Mouse (Mus musculus) forebrain, embryonic 16.5 days (tissue): ENCODE results near the gene Vmn1r121. TPM values are rescaled to one million over a fixed set of nuclear protein-coding genes. Genes with fewer than 3 reads are reported as not detected.
"Not testable (repeated sequence)": the region's sequence is repeated elsewhere in the genome, so short reads cannot be mapped to it uniquely, and the experiment has no call there.

Source experiments
- ATAC-seq: fragments of 200-750 bp; cut with Nextera tagmentation; 2 replicates; pipeline ENCODE4 v1.8.0; 2017; ENCODE audit warnings: mild to moderate bottlenecking, moderate library complexity
- H3K27ac ChIP-seq: fragments of 300-500 bp; sonication (generic); 2 replicates; pipeline ENCODE4 v1.5.1; 2014; ENCODE audit warnings: low read length, control low read depth
- H3K27me3 ChIP-seq: fragments of 300-500 bp; sonication (generic); replicated peaks from 2 replicates; pipeline ENCODE4 v1.6.1; 2014; ENCODE audit warnings: low read length; ENCODE audit not compliant: control insufficient read depth, insufficient read depth
- H3K36me3 ChIP-seq: fragments of 300-500 bp; sonication (generic); 2 replicates; pipeline ENCODE4 v1.6.1; 2014; ENCODE audit not compliant: control insufficient read depth, insufficient read depth
- H3K4me1 ChIP-seq: fragments of 300-500 bp; sonication (generic); replicated peaks from 2 replicates; pipeline ENCODE4 v1.6.1; 2014; ENCODE audit warnings: low read length; ENCODE audit not compliant: control insufficient read depth, insufficient read depth
- H3K4me2 ChIP-seq: fragments of 300-500 bp; sonication (generic); 2 replicates; pipeline ENCODE4 v1.6.1; 2014; ENCODE audit warnings: mild to moderate bottlenecking, low read length, control low read depth
- H3K4me3 ChIP-seq: fragments of 300-500 bp; sonication (generic); replicated peaks from 2 replicates; pipeline ENCODE4 v1.5.1; 2014; ENCODE audit warnings: mild to moderate bottlenecking, low read length, control low read depth
- H3K9ac ChIP-seq: fragments of 300-500 bp; sonication (generic); replicated peaks from 2 replicates; pipeline ENCODE4 v1.6.1; 2014; ENCODE audit warnings: low read depth, low read length, control low read depth
- H3K9me3 ChIP-seq: fragments of 300-500 bp; sonication (generic); 2 replicates; pipeline ENCODE4 v1.6.1; 2016; ENCODE audit warnings: low read length; ENCODE audit not compliant: control insufficient read depth
- WGBS: fragments of 180-500 bp; shearing (Covaris S2); extraction: QIAGEN DNeasy Blood & Tissue Kit; methylation state at CpG from one replicate; pipeline ENCODE4 v1.1.7; 2014; 5-methylcytosine and 5-hydroxymethylcytosine counted together
- polyA plus RNA-seq: library from polyadenylated mRNA; unstranded; fragments of >200 nt; fragmentation: Nextera tagmentation; extraction: Ambion mirVana; gene quantifications from 2 replicates; pipeline ENCODE4 v1.2.1, GENCODE M21; 2015

Vmn1r121 gene
- not detected in 2 replicates for polyA plus RNA-seq

- not testable (repeated sequence) for H3K27me3 ChIP-seq, H3K4me2 ChIP-seq, H3K9ac ChIP-seq, H3K4me3 ChIP-seq, H3K9me3 ChIP-seq, H3K36me3 ChIP-seq, H3K4me1 ChIP-seq, ATAC-seq, H3K27ac ChIP-seq
- 74% methylated on average over 4 of the region's 5 CpGs for WGBS
These were observed at the start of gene Vmn1r121 for GRCm38 (mm10) chr7:21098413-21098812. Gene Vmn1r121 (minus strand): TSS chr7:21098513.

- H3K4me1 ChIP-seq, ATAC-seq, H3K36me3 ChIP-seq, H3K27ac ChIP-seq, H3K9ac ChIP-seq, H3K9me3 ChIP-seq, H3K4me2 ChIP-seq, H3K27me3 ChIP-seq, H3K4me3 ChIP-seq: not testable (repeated sequence)
- 55% methylated on average over 2 of the region's 3 CpGs for WGBS
These were observed 35.7 kb upstream of the Vmn1r121 start, which contains the start of gene Vmn1r122 for GRCm38 (mm10) chr7:21134028-21134427. Gene Vmn1r122 (minus strand): TSS chr7:21134128.

GRCm38 (mm10) chr7:21053684-21054083, 44.6 kb downstream of the Vmn1r121 start, which contains the start of gene Vmn1r120:
Gene Vmn1r120 (minus strand): TSS chr7:21053784.
- 100% methylated on average over 1 of the region's 1 CpGs for WGBS
- not testable (repeated sequence) for H3K27me3 ChIP-seq, H3K4me1 ChIP-seq, H3K4me2 ChIP-seq, H3K27ac ChIP-seq, H3K36me3 ChIP-seq, H3K9ac ChIP-seq, ATAC-seq, H3K4me3 ChIP-seq, H3K9me3 ChIP-seq

Other genes starting within 250 kb of the Vmn1r121 start
- gene Vmn1r116, start 226.3 kb downstream of the Vmn1r121 start, polyA plus RNA-seq, result not detected in 2 replicates
- not detected in 2 replicates for gene Vmn1r117, start 214.4 kb downstream of the Vmn1r121 start, polyA plus RNA-seq
- gene Vmn1r118, start 186.2 kb downstream of the Vmn1r121 start, polyA plus RNA-seq, result not detected in 2 replicates
- not detected in 2 replicates for gene Vmn1r119, start 86.1 kb downstream of the Vmn1r121 start, polyA plus RNA-seq
- gene Vmn1r120, start 44.7 kb downstream of the Vmn1r121 start, polyA plus RNA-seq, result not detected in 2 replicates
- gene Vmn1r122, start 35.6 kb upstream of the Vmn1r121 start, polyA plus RNA-seq, result not detected in 2 replicates
- gene Vmn1r123, start 63.7 kb upstream of the Vmn1r121 start, polyA plus RNA-seq, result not detected in 2 replicates
- gene Gm5157, start 91.9 kb upstream of the Vmn1r121 start, polyA plus RNA-seq, result not detected in 2 replicates
- not detected in 2 replicates for gene Vmn1r124, start 162.1 kb upstream of the Vmn1r121 start, polyA plus RNA-seq
- not detected in 2 replicates for gene Vmn1r125, start 173.7 kb upstream of the Vmn1r121 start, polyA plus RNA-seq
- not detected in 2 replicates for gene Vmn1r126, start 203.0 kb upstream of the Vmn1r121 start, polyA plus RNA-seq
- gene Vmn1r127, start 221.3 kb upstream of the Vmn1r121 start, polyA plus RNA-seq, result not detected in 2 replicates